Mouse (Mus musculus) kidney, adult 2 months (tissue): ENCODE measurements around the gene Efemp1.

Source experiments
- CTCF ChIP-seq: fragments of 200-500 bp; conservative IDR thresholded peaks from 2 replicates; pipeline ENCODE4 v1.5.1; 2011; ENCODE audit warnings: low read depth, mild to moderate bottlenecking, control low read depth, low read length, moderate library complexity, mixed read lengths; ENCODE audit not compliant: insufficient read depth, insufficient read length
- POLR2A ChIP-seq: fragments of 200-500 bp; IDR thresholded peaks from one replicate; pipeline ENCODE4 v1.6.1; 2011; ENCODE audit warnings: low read depth, low read length, control low read depth

GRCm38 (mm10) chr11:28906288-28906687, 53.3 kb downstream of the Efemp1 start:
- TF ChIP-seq POLR2A: no peak
- no peak for TF ChIP-seq CTCF
